Mouse (Mus musculus): ENCODE results near the gene Antxr2.

Gene Antxr2

GRCm38 (mm10) chr5:98030902-98031641, at the start of gene Antxr2:
Gene Antxr2, minus strand, starts transcription at chr5:98031043.
- no peak for DNase-seq (ENCODE audit: low spot score)

DNA sequence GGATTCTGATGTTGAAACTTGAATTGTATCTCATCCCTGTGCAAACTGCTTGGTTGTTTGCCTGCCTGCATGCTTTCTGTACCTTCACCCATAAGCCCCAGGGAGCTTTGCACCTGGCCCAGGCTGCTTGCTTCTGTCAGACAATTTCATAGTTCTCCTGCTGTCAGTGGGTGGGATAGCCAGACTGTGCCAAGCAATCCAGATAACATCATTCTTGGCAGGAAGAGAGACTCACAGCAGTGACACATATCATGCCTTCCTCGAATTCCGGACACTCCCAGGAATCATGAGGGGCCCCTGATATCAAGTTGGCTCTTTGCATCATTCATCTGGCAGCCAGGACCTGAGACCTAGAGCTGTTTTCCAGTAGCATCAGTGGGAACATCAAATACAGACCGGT, 45.8 kb upstream of the Antxr2 start:
- DNase-seq (ENCODE audit: low spot score): no peak

DNA sequence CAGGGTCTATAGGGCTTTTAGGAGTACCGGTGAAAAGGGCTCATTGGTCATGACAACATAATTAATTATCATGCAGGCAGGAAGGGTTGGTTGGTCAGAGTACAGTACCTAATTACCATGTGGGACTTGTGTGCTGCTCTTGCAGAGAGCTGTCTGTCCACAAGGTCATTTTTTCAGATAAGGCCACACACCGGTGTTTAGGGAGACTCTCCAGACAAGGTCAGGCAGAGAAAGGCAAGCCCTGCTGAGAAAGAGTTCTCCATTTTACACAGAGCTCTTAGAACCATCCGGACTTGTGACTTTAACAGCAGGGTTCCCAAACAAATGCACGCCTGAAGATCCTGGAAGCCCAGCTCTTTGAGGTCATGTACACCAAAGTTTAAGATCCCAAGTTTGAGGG, 38.3 kb upstream of the Antxr2 start:
- DNase-seq (ENCODE audit: low spot score): no peak

- no peak for DNase-seq (ENCODE audit: low spot score)
Observed at GRCm38 (mm10) chr5:98055275-98055674, 24.4 kb upstream of the Antxr2 start.

- DNase-seq (ENCODE audit: low spot score): no peak
Observed at GRCm38 (mm10) chr5:98054834-98055233, 24.0 kb upstream of the Antxr2 start.

GRCm38 (mm10) chr5:98034928-98035327, 4.1 kb upstream of the Antxr2 start:
- no peak for DNase-seq (ENCODE audit: low spot score)

DNA sequence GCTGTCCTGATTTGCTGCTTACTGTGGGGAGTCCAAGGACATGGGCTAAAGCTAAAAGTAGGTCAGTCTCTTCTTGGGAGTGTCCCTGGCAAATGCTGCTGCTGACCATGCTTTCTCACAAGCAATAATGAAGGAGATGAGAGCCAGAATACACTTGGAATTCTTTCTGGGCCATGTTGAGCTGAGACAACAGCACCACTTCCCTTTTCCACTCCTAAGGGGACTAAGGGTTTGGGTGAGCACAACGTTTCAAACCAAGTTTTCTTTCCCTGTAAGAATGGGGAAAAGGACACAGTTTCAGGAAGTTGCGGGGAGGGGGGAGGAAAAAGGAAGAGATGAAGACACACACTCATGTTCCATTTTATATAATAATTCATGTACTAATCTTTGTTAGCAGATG, 3.4 kb upstream of the Antxr2 start:
- DNase-seq (ENCODE audit: low spot score): no peak

GRCm38 (mm10) chr5:98032803-98033420, 2.1 kb upstream of the Antxr2 start:
- no peak for DNase-seq (ENCODE audit: low spot score)

- DNase-seq (ENCODE audit: low spot score): no peak
Observed at GRCm38 (mm10) chr5:98030091-98030901, 547 bp downstream of the Antxr2 start.

GRCm38 (mm10) chr5:98027688-98028389, 3.0 kb downstream of the Antxr2 start:
- DNase-seq (ENCODE audit: low spot score): no peak

- no peak for DNase-seq (ENCODE audit: low spot score)
Observed at GRCm38 (mm10) chr5:98025921-98026320, 4.9 kb downstream of the Antxr2 start.

DNA sequence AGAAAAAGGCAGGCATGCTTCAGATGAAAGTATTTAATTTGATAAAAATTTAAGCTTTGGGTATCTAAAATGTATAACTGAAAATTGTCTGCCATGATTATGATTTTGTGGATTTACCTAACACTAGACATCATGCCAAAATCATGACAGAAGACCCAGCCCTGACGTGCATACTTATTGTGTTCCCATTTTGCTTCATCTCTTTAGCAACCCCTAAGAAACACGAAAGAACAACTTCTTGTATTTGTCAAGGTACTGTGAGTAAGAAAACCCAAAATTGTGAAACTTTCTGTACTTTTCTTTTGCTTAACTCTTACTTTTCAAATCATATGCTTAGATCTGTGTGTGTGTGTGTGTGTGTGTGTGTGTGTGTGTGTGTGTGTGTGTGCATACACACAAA, 6.3 kb downstream of the Antxr2 start:
- DNase-seq (ENCODE audit: low spot score): no peak

- no peak for DNase-seq (ENCODE audit: low spot score)
Observed at GRCm38 (mm10) chr5:98021518-98021917, 9.3 kb downstream of the Antxr2 start.

DNA sequence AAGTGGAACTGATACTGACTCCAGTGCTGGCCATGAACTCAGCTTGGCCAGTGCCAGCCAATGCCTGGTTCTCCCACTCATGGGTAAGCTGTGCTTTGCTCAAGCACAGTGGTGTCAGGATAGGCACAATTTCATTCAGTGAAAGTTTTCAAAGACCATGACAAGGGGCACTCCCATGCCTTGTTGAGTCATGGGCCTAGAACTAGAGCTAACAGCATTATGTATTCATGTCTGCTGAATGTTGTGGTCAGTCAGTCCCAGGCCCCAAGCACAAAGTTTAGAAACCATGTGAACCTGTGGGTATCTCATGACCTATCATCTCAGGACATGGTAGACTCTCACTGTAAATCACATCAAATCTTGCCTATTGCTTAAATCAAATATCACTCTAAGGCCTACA, 10.2 kb downstream of the Antxr2 start:
- DNase-seq (ENCODE audit: low spot score): no peak

- DNase-seq (ENCODE audit: low spot score): no peak
Observed at GRCm38 (mm10) chr5:98019396-98019795, 11.4 kb downstream of the Antxr2 start.

DNA sequence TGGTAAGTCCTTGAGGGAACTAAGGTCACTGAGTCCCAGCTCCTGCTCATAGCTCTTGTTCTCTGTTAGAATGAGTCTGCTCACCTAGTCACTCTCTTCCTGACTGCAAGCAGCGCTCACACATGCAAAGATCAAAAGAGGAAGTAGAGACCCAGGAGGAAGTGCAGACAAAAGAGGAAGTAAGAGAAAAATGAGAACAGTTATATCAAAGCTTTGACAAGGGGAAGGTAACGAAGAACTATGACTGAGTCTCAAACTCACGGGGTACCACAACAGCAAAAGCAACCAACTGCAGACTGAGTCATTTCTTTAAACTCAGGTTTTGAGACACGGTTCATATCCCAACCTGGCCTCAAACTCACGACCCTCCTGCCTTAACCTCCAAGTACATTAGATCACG, 12.7 kb downstream of the Antxr2 start:
- no peak for DNase-seq (ENCODE audit: low spot score)

DNA sequence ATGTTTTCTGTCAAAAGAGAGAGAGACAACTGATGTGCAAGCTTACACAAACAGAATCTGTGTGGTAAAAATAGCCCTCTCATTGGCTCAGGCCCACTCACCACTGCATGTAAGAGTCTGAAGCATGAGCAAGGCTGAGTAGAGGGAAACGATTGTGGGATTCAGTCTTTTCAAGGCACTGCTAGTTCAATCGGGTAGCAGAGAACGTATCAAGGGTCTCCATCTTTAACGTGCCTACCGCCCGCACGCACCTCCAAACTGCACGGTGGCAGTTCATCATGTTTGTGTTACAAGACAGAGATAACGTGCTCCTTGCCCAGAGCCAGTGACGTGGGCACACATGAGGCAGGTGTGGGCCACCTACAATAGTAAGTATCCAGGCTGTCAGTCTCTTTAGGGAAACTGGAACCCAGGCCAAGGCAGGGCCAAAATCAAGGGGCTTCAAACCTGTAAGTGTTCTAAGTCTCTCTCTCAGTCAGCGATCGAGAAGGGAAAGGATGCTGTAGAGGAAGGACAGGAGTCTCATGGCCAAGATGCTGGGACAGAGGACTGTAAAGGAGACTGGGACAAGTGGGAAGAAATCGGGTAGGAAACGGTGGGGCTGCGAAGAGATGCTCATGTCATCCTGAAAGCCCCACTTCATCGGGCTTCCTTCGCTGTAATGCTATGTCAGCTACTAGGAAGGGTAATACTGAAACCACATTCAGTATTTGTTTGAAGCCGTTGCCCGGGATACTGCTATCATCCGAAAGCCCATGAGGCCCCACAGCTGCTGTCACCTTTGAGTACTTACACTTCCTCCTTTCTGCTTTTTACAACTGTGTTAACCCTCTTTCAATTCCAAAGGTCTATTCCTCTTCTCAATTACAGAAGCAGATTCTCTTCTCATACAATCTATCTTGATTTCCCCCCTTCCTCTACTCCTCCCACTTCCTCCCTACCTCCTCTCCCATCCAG, 14.3 kb downstream of the Antxr2 start:
- DNase-seq (ENCODE audit: low spot score): no peak

- DNase-seq (ENCODE audit: low spot score): no peak
Observed at GRCm38 (mm10) chr5:98005751-98006150, 25.1 kb downstream of the Antxr2 start.

DNA sequence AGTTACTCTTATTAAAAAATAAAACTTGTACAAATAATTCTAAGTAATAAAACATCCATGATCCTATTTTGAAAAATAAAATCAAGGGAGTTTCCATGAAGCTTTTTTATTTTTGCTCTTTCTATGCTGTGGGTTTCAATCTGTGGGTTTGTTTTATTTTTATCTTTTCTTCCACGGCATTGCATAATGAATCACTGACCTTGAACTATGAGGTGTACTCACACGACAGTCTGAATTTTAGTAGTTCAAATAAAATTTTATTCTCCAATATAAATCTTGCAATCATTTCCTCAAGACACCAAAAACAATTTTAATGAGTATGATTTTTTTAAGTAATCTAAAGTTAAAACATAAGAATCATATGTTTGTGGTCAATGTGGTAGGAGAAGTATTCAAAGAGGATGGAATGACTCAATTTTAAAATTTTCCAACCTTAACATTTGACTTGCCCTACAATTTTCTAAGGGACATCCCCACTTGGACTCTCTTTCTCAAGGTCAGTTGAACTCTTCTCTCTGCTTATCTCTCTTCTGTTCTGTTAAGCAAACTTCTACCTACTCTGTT, 31.5 kb downstream of the Antxr2 start:
- no peak for DNase-seq (ENCODE audit: low spot score)

GRCm38 (mm10) chr5:97996500-97997176, 34.2 kb downstream of the Antxr2 start:
- no peak for DNase-seq (ENCODE audit: low spot score)
